Mouse (Mus musculus) lung, postnatal 4 days (tissue): Measurements from ENCODE around the gene Ceacam16.

ENCODE experiments used
- DNase-seq, 2 experiments: peaks; one replicate each; pipeline ENCODE4 v3.0.0; 2021

Gene Ceacam16

DNA sequence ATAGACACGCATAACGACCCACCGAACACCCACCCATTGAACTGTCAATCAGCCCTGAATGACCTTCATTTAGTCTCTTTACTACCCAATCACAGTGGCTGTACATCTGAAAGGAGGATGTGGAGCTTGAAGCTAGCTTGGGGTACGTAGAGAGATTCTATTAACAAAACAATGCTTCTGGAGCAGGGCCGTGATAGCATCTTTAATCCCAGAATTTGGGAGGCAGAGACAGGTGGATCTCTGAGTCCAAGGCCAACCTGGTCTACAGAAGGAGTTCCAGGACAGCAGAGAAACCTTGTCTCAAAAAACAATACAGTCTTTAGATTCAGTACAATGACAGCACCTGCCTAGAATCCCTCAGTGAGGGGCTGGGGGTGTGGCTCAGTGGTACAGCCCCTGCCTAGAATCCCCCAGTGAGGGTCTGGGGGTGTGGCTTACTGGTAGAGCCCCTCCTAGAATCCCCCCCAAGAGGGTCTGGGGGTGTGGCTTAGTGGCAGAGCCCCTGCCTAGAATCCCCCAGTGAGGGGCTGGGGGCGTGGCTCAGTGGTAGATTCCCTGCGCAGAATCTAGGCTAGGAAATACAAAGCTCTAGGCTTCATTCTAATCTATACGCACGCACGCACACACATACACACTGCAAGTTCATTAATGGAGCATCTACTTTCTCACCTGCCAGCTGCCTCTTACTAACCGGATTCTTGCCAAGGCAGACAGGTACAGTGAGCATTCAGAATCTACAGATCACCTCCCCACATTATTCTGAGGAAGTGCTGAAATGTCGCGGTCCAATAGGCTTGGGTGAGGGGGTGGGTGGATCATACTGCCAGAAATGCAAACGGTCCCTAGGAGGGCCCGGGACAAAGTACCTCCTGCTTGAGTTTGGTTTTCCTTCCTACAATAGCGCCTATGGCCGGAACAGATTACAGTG is 45.5 kb downstream of the Ceacam16 start:
- no peak for DNase-seq

DNA sequence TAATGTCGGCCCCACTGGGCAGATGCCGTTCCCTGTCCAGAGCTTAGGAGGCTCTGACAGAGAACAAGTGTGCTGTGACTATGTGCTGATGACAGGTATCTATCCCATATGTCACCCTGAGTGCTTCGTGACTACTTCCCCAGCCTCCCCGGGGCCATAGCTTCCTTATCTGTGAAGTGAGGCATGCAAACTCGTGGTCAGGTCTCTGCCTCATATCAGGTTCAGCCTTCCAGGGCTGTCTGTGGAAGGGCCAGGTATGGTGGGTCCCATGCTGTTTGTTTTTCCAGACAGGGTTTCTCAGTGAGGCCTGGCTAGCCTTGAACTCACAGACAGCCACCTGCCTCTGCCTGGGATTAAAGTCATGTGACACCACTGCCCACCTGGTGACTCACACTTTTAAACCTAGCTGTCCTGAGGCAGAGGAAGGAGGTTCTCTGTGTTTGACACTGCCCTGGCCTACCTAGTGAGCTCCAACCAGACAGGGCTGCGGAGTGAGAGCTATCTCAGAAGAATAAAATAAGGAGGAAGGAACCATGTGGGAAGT is 47.4 kb downstream of the Ceacam16 start:
- DNase-seq: no peak

- DNase-seq: no peak
Observed at GRCm38 (mm10) chr7:19813161-19813560, 47.9 kb downstream of the Ceacam16 start.

GRCm38 (mm10) chr7:19811114-19811513 is 50.0 kb downstream of the Ceacam16 start:
- DNase-seq: peak; percentile 76 to 77

DNA sequence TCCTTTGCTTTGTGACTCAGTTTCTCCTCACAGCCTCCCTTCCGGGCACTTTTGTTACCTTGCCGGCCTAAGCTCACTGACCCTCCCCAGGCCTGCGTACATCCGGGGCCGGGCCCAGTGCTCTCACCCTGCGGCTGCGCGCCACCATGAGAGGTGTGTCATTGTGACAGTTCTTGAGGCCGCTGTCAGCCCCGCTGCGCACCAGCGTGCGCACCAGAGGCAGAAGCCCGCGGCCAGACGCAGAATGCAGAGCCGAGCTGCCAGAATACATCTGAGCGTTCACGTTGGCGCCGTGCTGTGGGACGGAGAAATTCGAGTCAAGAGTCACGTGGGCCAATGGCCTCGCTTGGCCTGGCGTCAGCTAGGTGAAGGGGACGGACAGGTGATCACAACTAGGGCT is 51.7 kb downstream of the Ceacam16 start:
- DNase-seq: peak in 1 of 2 experiments; percentile 53

DNA sequence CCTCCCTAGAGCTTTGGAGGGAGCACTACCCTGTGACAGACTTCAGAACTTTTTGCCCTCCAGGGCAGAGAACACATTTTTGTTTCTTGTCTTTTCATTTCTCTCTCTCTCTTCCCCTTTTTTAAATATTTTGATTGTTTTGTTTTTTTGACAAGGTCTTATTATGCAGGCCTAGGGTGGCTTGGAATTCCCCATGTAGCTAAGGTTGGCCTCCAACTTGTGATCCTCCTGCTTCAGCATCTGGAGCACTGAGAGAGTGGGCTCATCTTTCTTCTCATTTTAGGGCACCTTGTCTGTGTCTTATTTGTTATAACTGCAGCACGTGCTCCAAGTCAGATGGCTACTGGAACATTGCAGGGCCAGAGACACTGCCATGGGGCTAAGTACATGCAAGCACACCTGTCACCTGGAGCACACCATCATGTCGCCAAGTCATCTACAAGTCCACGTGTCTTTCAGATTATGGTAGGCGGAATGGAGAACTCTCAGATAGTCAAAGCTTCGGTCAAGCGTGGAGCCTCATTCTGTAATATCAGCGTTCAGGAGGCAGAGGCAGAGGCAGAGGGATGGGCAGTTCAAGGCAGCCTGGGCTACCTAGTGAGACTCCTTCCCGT is 54.6 kb downstream of the Ceacam16 start:
- no peak for DNase-seq

DNA sequence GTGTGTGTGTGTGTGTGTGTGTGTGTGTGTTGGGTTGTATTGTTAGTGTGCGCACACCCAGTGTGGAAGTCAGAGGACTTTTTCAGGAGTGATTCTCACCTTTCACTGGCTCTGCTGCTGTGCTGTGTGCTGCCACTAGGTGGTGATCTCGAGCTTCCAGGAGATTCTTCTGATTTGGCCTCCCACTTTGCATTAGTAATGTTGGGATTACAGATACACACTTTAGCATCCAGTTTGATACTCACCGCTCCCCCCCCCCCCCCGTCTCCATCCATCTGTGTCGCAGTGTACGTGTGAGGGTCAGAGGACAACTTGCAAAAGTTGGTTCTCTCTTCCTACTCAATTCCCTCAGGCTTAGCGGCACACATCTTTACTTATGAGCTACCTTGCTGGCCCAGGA is 58.1 kb downstream of the Ceacam16 start:
- peak; percentile 60 to 83 for DNase-seq
